Mouse (Mus musculus) lung, embryonic 16.5 days (tissue): ENCODE data around the gene Klhl10. TPM values are rescaled to one million over a fixed set of nuclear protein-coding genes. Genes with fewer than 3 reads are reported as not detected.

ENCODE experiments used
- ATAC-seq: fragments of 200-750 bp; cut with Nextera tagmentation; 2 replicates; pipeline ENCODE4 v1.8.0; 2017; ENCODE audit warnings: low read depth, mild to moderate bottlenecking, moderate library complexity
- H3K27ac ChIP-seq: fragments of 300-500 bp; sonication (generic); 2 replicates; pipeline ENCODE4 v1.5.1; 2014; ENCODE audit warnings: mild to moderate bottlenecking, control low read depth, low read length
- H3K27me3 ChIP-seq: fragments of 300-500 bp; sonication (generic); 2 replicates; pipeline ENCODE4 v1.6.1; 2014; ENCODE audit warnings: low read depth, low read length, mixed read lengths; ENCODE audit not compliant: control insufficient read depth, insufficient read depth
- H3K36me3 ChIP-seq: fragments of 300-500 bp; sonication (generic); 2 replicates; pipeline ENCODE4 v1.6.1; 2014; ENCODE audit warnings: low read length; ENCODE audit not compliant: control insufficient read depth, insufficient read depth
- H3K4me1 ChIP-seq: fragments of 300-500 bp; sonication (generic); replicated peaks from 2 replicates; pipeline ENCODE4 v1.6.1; 2014; ENCODE audit warnings: low read length, mixed read lengths; ENCODE audit not compliant: control insufficient read depth, insufficient read depth
- H3K4me2 ChIP-seq: fragments of 300-500 bp; sonication (generic); 2 replicates; pipeline ENCODE4 v1.6.1; 2014; ENCODE audit warnings: low read depth, low read length, control low read depth
- H3K4me3 ChIP-seq: fragments of 300-500 bp; sonication (generic); 2 replicates; pipeline ENCODE4 v1.5.1; 2014; ENCODE audit warnings: mild to moderate bottlenecking, low read length, control low read depth
- H3K9ac ChIP-seq: fragments of 300-500 bp; sonication (generic); 2 replicates; pipeline ENCODE4 v1.6.1; 2014; ENCODE audit warnings: low read length, control low read depth
- H3K9me3 ChIP-seq: fragments of 300-500 bp; sonication (generic); 2 replicates; pipeline ENCODE4 v1.6.1; 2016; ENCODE audit warnings: low read length; ENCODE audit not compliant: control insufficient read depth
- WGBS: fragments of 180-500 bp; shearing (Covaris S2); extraction: QIAGEN DNeasy Blood & Tissue Kit; methylation state at CpG from one replicate; pipeline ENCODE4 v1.1.7; 2014; 5-methylcytosine and 5-hydroxymethylcytosine counted together
- polyA plus RNA-seq: library from polyadenylated mRNA; unstranded; fragments of >200 nt; fragmentation: Nextera tagmentation; extraction: Ambion mirVana; gene quantifications from 2 replicates; pipeline ENCODE4 v1.2.1, GENCODE M21; 2015

The Klhl10 gene
- polyA plus RNA-seq = 0.60 and 0.73 TPM in 2 replicates

GRCm38 (mm10) chr11:100441797-100442196 is at the start of gene Klhl10, which contains the start of gene Nt5c3b:
Gene Klhl10, plus strand, starts transcription at chr11:100441917.
Gene Nt5c3b, minus strand, starts transcription at chr11:100441808.
- Histone ChIP-seq H3K9me3 (no peaks in the 10 kb centered on the region), H3K4me1 (peaks cover 14% of the 10 kb centered on the region), H3K27ac (peak within 1 kb of the TSS; percentile 58; the same call in 1 of the 2 replicates), H3K4me2 (peak within 1 kb of the TSS; percentile 66), H3K27me3 (no peaks in the 10 kb centered on the region), H3K4me3 (peak within 1 kb of the TSS; percentile 87), H3K36me3 (peaks cover 9% of the 10 kb centered on the region; the same call in 1 of the 2 replicates), H3K9ac (peak within 1 kb of the TSS; percentile 83)
- 76% methylated on average over 8 of the region's 8 CpGs for WGBS
- no peak for ATAC-seq

- Histone ChIP-seq H3K4me2 (0 out of 2 replicates have a peak overlapping the region, but pooled peaks have one; percentile 4), H3K27ac (0 out of 2 replicates have a peak overlapping the region, but pooled peaks have one; percentile 10), H3K9me3 (no peaks in the 10 kb centered on the region), H3K4me1 (peaks cover 84% of the 10 kb centered on the region), H3K36me3 (no peaks in the 10 kb centered on the region), H3K4me3 (no peak overlapping the region), H3K9ac (no peak overlapping the region), H3K27me3 (no peaks in the 10 kb centered on the region)
- WGBS = 68% methylated on average over 5 of the region's 5 CpGs
- ATAC-seq = no peak
Measured at GRCm38 (mm10) chr11:100392958-100393357, 48.8 kb upstream of the Klhl10 start.

GRCm38 (mm10) chr11:100393733-100394132 is 48.0 kb upstream of the Klhl10 start:
- H3K27me3 ChIP-seq = no peaks in the 10 kb centered on the region
- no peak overlapping the region for H3K4me3 ChIP-seq
- H3K27ac ChIP-seq = no peak overlapping the region
- H3K4me1 ChIP-seq = peaks cover 83% of the 10 kb centered on the region
- no peaks in the 10 kb centered on the region for H3K36me3 ChIP-seq
- WGBS = 50% methylated on average over 7 of the region's 7 CpGs
- ATAC-seq = no peak
- no peaks in the 10 kb centered on the region for H3K9me3 ChIP-seq
- no peak overlapping the region for H3K4me2 ChIP-seq
- no peak overlapping the region for H3K9ac ChIP-seq

- peaks cover 79% of the 10 kb centered on the region for H3K4me1 ChIP-seq
- H3K27ac ChIP-seq = peak overlapping the region; percentile 93
- H3K4me3 ChIP-seq = peak overlapping the region; percentile 86
- no peaks in the 10 kb centered on the region for H3K36me3 ChIP-seq
- ATAC-seq = no peak
- H3K9ac ChIP-seq = peak overlapping the region; percentile 88; the same call in 1 of the 2 replicates
- no peaks in the 10 kb centered on the region for H3K27me3 ChIP-seq
- H3K4me2 ChIP-seq = peak overlapping the region; percentile 59
- 42% methylated on average over 5 of the region's 5 CpGs for WGBS
- H3K9me3 ChIP-seq = no peaks in the 10 kb centered on the region
Measured at GRCm38 (mm10) chr11:100394353-100395074, 47.2 kb upstream of the Klhl10 start.

GRCm38 (mm10) chr11:100395200-100395599 is 46.5 kb upstream of the Klhl10 start:
- no peaks in the 10 kb centered on the region for H3K27me3 ChIP-seq
- WGBS = 16% methylated on average over 11 of the region's 11 CpGs
- H3K9ac ChIP-seq = peak overlapping the region; percentile 88
- peak overlapping the region; percentile 93 for H3K27ac ChIP-seq
- ATAC-seq = no peak
- H3K36me3 ChIP-seq = no peaks in the 10 kb centered on the region
- H3K9me3 ChIP-seq = no peaks in the 10 kb centered on the region
- H3K4me1 ChIP-seq = peaks cover 74% of the 10 kb centered on the region
- peak overlapping the region; percentile 86 for H3K4me3 ChIP-seq
- H3K4me2 ChIP-seq = peak overlapping the region; percentile 59

GRCm38 (mm10) chr11:100395861-100396631 is 45.7 kb upstream of the Klhl10 start:
- Histone ChIP-seq H3K9ac (peak overlapping the region; percentile 88), H3K4me2 (peak overlapping the region; percentile 59), H3K27me3 (no peaks in the 10 kb centered on the region), H3K27ac (peak overlapping the region; percentile 93), H3K9me3 (no peaks in the 10 kb centered on the region), H3K4me1 (peaks cover 66% of the 10 kb centered on the region), H3K4me3 (peak overlapping the region; percentile 86), H3K36me3 (no peaks in the 10 kb centered on the region)
- no peak for ATAC-seq
- 23% methylated on average over 17 of the region's 17 CpGs for WGBS

- ATAC-seq = no peak
- 1% methylated on average over 42 of the region's 42 CpGs for WGBS
- Histone ChIP-seq H3K4me3 (peak overlapping the region; percentile 86), H3K9me3 (no peaks in the 10 kb centered on the region), H3K9ac (peak overlapping the region; percentile 88), H3K4me2 (peak overlapping the region; percentile 59), H3K36me3 (no peaks in the 10 kb centered on the region), H3K27ac (peak overlapping the region; percentile 93), H3K27me3 (no peaks in the 10 kb centered on the region), H3K4me1 (peaks cover 58% of the 10 kb centered on the region)
Measured at GRCm38 (mm10) chr11:100396886-100397599, 44.7 kb upstream of the Klhl10 start.

GRCm38 (mm10) chr11:100397600-100398389 is 43.9 kb upstream of the Klhl10 start, which contains the start of gene Jup:
Gene Jup, minus strand, starts transcription at chr11:100397763.
- peak within 1 kb of the TSS; percentile 86 for H3K4me3 ChIP-seq

More at GRCm38 (mm10) chr11:100397600-100398389, 43.9 kb upstream of the Klhl10 start, which contains the start of gene Jup:
- peaks cover 57% of the 10 kb centered on the region for H3K4me1 ChIP-seq
- peak within 1 kb of the TSS; percentile 88 for H3K9ac ChIP-seq
- peak; percentile 97 for ATAC-seq
- no peaks in the 10 kb centered on the region for H3K27me3 ChIP-seq
- H3K9me3 ChIP-seq = no peaks in the 10 kb centered on the region
- H3K27ac ChIP-seq = peak within 1 kb of the TSS; percentile 93
- under 1% methylated on average over 35 of the region's 37 CpGs for WGBS
- no peaks in the 10 kb centered on the region for H3K36me3 ChIP-seq
- peak within 1 kb of the TSS; percentile 59 for H3K4me2 ChIP-seq
